Mouse (Mus musculus) CH12.LX (cell line): ENCODE results near the gene Pms2. TPM values are rescaled to one million over a fixed set of nuclear protein-coding genes. Genes with fewer than 3 reads are reported as not detected.

ENCODE experiments used
- DNase-seq: peaks from one replicate; pipeline ENCODE4 v3.0.0-alpha.2; 2013; ENCODE audit errors: extremely low read depth
- H3K27ac ChIP-seq: 2 replicates; pipeline ENCODE4 v1.5.1; 2012; ENCODE audit warnings: low read depth, mild to moderate bottlenecking, control low read depth, moderate library complexity; ENCODE audit not compliant: insufficient read depth
- H3K27me3 ChIP-seq: replicated peaks from 2 replicates; pipeline ENCODE3; 2012; ENCODE audit warnings: inconsistent platforms
- H3K36me3 ChIP-seq, 2 experiments: replicated peaks in 1 of 2; 2 replicates each; pipeline versions ENCODE3 to v1.6.1; 2012; ENCODE audit warnings: inconsistent platforms in 1 of 2, low read length in 1 of 2, mild to moderate bottlenecking in 1 of 2, mixed read lengths in 1 of 2, moderate library complexity in 1 of 2; ENCODE audit not compliant: control insufficient read depth in 1 of 2, insufficient read depth in 1 of 2
- H3K4me1 ChIP-seq, 2 experiments: 2 replicates each; pipeline ENCODE4 v1.6.1; 2012; ENCODE audit warnings: inconsistent platforms in 1 of 2, moderate library complexity in 1 of 2; ENCODE audit not compliant: insufficient read depth in 2 of 2, control insufficient read depth in 1 of 2
- H3K4me2 ChIP-seq: 2 replicates; pipeline ENCODE4 v1.6.1; 2012; ENCODE audit warnings: low read depth, mild to moderate bottlenecking, control low read depth; ENCODE audit not compliant: poor library complexity, insufficient read depth, severe bottlenecking
- H3K4me3 ChIP-seq, 3 experiments: fragments of 150-350 bp in 1 of 3; sonication (generic) in 1 of 3; replicated peaks in 1 of 3; 2 replicates each; pipeline versions ENCODE3 to v1.5.1; 2011 to 2012; ENCODE audit warnings: low read depth in 2 of 3, low read length in 2 of 3, mild to moderate bottlenecking in 2 of 3, moderate library complexity in 2 of 3, control low read depth in 1 of 3, improper control_type of control experiment in 1 of 3, inconsistent platforms in 1 of 3, mixed read lengths in 1 of 3; ENCODE audit not compliant: poor library complexity in 1 of 3
- H3K79me2 ChIP-seq: replicated peaks from 2 replicates; pipeline ENCODE4 v1.6.1; 2012; ENCODE audit warnings: mild to moderate bottlenecking, moderate library complexity; ENCODE audit not compliant: control insufficient read depth, poor library complexity, insufficient read depth, severe bottlenecking; ENCODE audit errors: extremely low read depth
- H3K9ac ChIP-seq: 2 replicates; pipeline ENCODE4 v1.6.1; 2012; ENCODE audit warnings: low read depth, mild to moderate bottlenecking, control low read depth, moderate library complexity; ENCODE audit not compliant: insufficient read depth
- H3K9me3 ChIP-seq: replicated peaks from 2 replicates; pipeline ENCODE3; 2012; ENCODE audit warnings: low read length, inconsistent platforms, mixed read lengths
- HCFC1 ChIP-seq: IDR thresholded peaks from 2 replicates; pipeline ENCODE4 v1.6.1; 2012; ENCODE audit warnings: low read depth, mild to moderate bottlenecking, inconsistent platforms, low read length, improper control_type of control experiment
- JUN ChIP-seq: IDR thresholded peaks from 2 replicates; pipeline ENCODE4 v1.6.1; 2011; ENCODE audit warnings: low read depth, mild to moderate bottlenecking, low read length, improper control_type of control experiment, moderate library complexity; ENCODE audit not compliant: insufficient read depth
- KAT2A ChIP-seq: IDR thresholded peaks from 2 replicates; pipeline ENCODE4 v1.6.1; 2012; ENCODE audit warnings: low read length, improper control_type of control experiment, inconsistent platforms; ENCODE audit not compliant: insufficient replicate concordance
- MAFK ChIP-seq: IDR thresholded peaks from 2 replicates; pipeline ENCODE4 v1.6.1; 2011; ENCODE audit warnings: low read length, improper control_type of control experiment; ENCODE audit not compliant: insufficient replicate concordance
- MEF2A ChIP-seq: IDR thresholded peaks from 2 replicates; pipeline ENCODE4 v1.6.1; 2014; ENCODE audit warnings: low read depth, mild to moderate bottlenecking, inconsistent platforms, low read length, improper control_type of control experiment, borderline replicate concordance
- MXI1 ChIP-seq: IDR thresholded peaks from 2 replicates; pipeline ENCODE4 v1.6.1; 2011; ENCODE audit warnings: mild to moderate bottlenecking, low read depth, low read length, improper control_type of control experiment
- NELFE ChIP-seq: IDR thresholded peaks from 2 replicates; pipeline ENCODE4 v1.6.1; 2011; ENCODE audit warnings: low read depth, low read length, improper control_type of control experiment
- NRF1 ChIP-seq: IDR thresholded peaks from 2 replicates; pipeline ENCODE4 v1.6.1; 2014; ENCODE audit warnings: low read depth, mild to moderate bottlenecking, inconsistent platforms, low read length, improper control_type of control experiment, moderate library complexity
- POLR2A ChIP-seq: IDR thresholded peaks from 2 replicates; pipeline ENCODE4 v1.6.1; 2011; ENCODE audit warnings: low read depth, mild to moderate bottlenecking, improper control_type of control experiment, low read length
- POLR2AphosphoS2 ChIP-seq: IDR thresholded peaks from 2 replicates; pipeline ENCODE4 v1.6.1; 2011; ENCODE audit warnings: low read depth, low read length, improper control_type of control experiment
- RAD21 ChIP-seq: IDR thresholded peaks from 2 replicates; pipeline ENCODE4 v1.6.1; 2011; ENCODE audit warnings: low read depth, mild to moderate bottlenecking, low read length, improper control_type of control experiment, moderate library complexity
- RCOR1 ChIP-seq: conservative IDR thresholded peaks from 2 replicates; pipeline ENCODE4 v1.6.1; 2012; ENCODE audit warnings: low read depth, mild to moderate bottlenecking, inconsistent platforms, low read length, improper control_type of control experiment
- SIN3A ChIP-seq: IDR thresholded peaks from 2 replicates; pipeline ENCODE4 v1.6.1; 2012; ENCODE audit warnings: low read length, improper control_type of control experiment, inconsistent platforms
- SMC3 ChIP-seq: IDR thresholded peaks from 2 replicates; pipeline ENCODE4 v1.6.1; 2011; ENCODE audit warnings: low read depth, low read length, improper control_type of control experiment
- TBP ChIP-seq: conservative IDR thresholded peaks from 2 replicates; pipeline ENCODE4 v1.6.1; 2011; ENCODE audit warnings: low read depth, low read length, improper control_type of control experiment
- TCF12 ChIP-seq: IDR thresholded peaks from 2 replicates; pipeline ENCODE4 v1.6.1; 2014; ENCODE audit warnings: low read depth, mild to moderate bottlenecking, inconsistent platforms, low read length, improper control_type of control experiment
- UBTF ChIP-seq: IDR thresholded peaks from 2 replicates; pipeline ENCODE4 v1.6.1; 2012; ENCODE audit warnings: low read depth, mild to moderate bottlenecking, inconsistent platforms, low read length, improper control_type of control experiment, moderate library complexity
- USF1 ChIP-seq: IDR thresholded peaks from 2 replicates; pipeline ENCODE4 v1.6.1; 2014; ENCODE audit warnings: low read depth, mild to moderate bottlenecking, inconsistent platforms, low read length, improper control_type of control experiment
- USF2 ChIP-seq: conservative IDR thresholded peaks from 2 replicates; pipeline ENCODE4 v1.6.1; 2011; ENCODE audit warnings: low read depth, low read length, improper control_type of control experiment
- ZC3H11A ChIP-seq: IDR thresholded peaks from 2 replicates; pipeline ENCODE4 v1.6.1; 2012; ENCODE audit warnings: low read depth, mild to moderate bottlenecking, inconsistent platforms, low read length, improper control_type of control experiment
- ZKSCAN1 ChIP-seq: IDR thresholded peaks from 2 replicates; pipeline ENCODE4 v1.6.1; 2012; ENCODE audit warnings: low read depth, inconsistent platforms, low read length, improper control_type of control experiment, borderline replicate concordance
- dilution Hi-C: fragments of 300-500 bp; cut with MboI; formaldehyde crosslinking; loops from 2 replicates; pipeline ENCODE4 v1.14.3; 2020; ENCODE audit warnings: low sequenced_read_pairs; ENCODE audit not compliant: extremely low pct_unique_long_range_greater_than_20kb, extremely low pct_ligation_motif_present
- in situ Hi-C: fragments of 300-500 bp; cut with MboI; formaldehyde crosslinking; loops from 3 replicates; pipeline ENCODE4 v1.14.3; 2019; ENCODE audit warnings: low sequenced_read_pairs, low pct_ligation_motif_present, low pct_unique_long_range_greater_than_20kb, mixed read lengths
- polyA plus RNA-seq: library from polyadenylated mRNA; unstranded; fragments of >175 nt; gene quantifications from 2 replicates; pipeline ENCODE4 v1.2.1, GENCODE M21; 2012; ENCODE audit warnings: low read depth; ENCODE audit not compliant: insufficient read length
- total RNA-seq, 2 experiments: library from RNA; depleted of rRNA; stranded (reverse); fragments of 300-350 nt in 1 of 2; fragments of >200 nt in 1 of 2; gene quantifications; 2 replicates each; pipeline ENCODE4 v1.2.3; 2012 to 2014

Pms2 gene
- total and polyA plus RNA-seq, 3 experiments: 22.2 to 31.8 (median 25.6) TPM

GRCm38 (mm10) chr5:143959551-143959950 is 49.8 kb downstream of the Pms2 start:
- in situ Hi-C loops (no loop called here), dilution Hi-C loops (no loop called here)
- H3K4me3 ChIP-seq: no peak overlapping the region
- no peaks in the 10 kb centered on the region for H3K27me3 ChIP-seq
- H3K27ac ChIP-seq: no peak overlapping the region
- no peaks in the 10 kb centered on the region for H3K79me2 ChIP-seq
- no peak for DNase-seq
- H3K4me1 ChIP-seq: no peaks in the 10 kb centered on the region
- no peak for TF ChIP-seq USF2
- TF ChIP-seq RCOR1: no peak
- no peak for TF ChIP-seq NRF1
- no peak for TF ChIP-seq ZC3H11A
- no peak for TF ChIP-seq MXI1
- TF ChIP-seq USF1: no peak
- TF ChIP-seq TCF12: no peak
- no peak for TF ChIP-seq SIN3A
- TF ChIP-seq JUN: no peak
- no peak for TF ChIP-seq ZKSCAN1
- no peak for TF ChIP-seq POLR2AphosphoS2
- no peak overlapping the region for H3K9ac ChIP-seq
- no peak overlapping the region for H3K4me2 ChIP-seq
- peaks cover 0 to 7% of the 10 kb centered on the region in 2 experiments for H3K36me3 ChIP-seq
- peaks cover 3% of the 10 kb centered on the region for H3K9me3 ChIP-seq

- dilution Hi-C loops: no loop called here
- Histone ChIP-seq H3K4me1 (no peaks in the 10 kb centered on the region), H3K79me2 (no peaks in the 10 kb centered on the region), H3K9me3 (peaks cover 3% of the 10 kb centered on the region), H3K27ac (no peak overlapping the region), H3K9ac (no peak overlapping the region), H3K36me3 (peaks cover 0 to 7% of the 10 kb centered on the region in 2 experiments), H3K4me2 (no peak overlapping the region)
- DNase-seq: no peak
- in situ Hi-C loops: no loop called here
- TF ChIP-seq POLR2A (no peak), MEF2A (no peak), SIN3A (no peak), RAD21 (no peak), HCFC1 (no peak), KAT2A (no peak), MAFK (no peak), NRF1 (no peak), MXI1 (no peak), POLR2AphosphoS2 (no peak), ZC3H11A (no peak), UBTF (no peak), NELFE (no peak), SMC3 (no peak), TBP (no peak)
- TF ChIP-seq, all 38 proteins: peak for 0
- Histone ChIP-seq H3K4me3 (no peak overlapping the region), H3K27me3 (no peaks in the 10 kb centered on the region)
These were observed 51.4 kb downstream of the Pms2 start for GRCm38 (mm10) chr5:143961176-143961575.
